ENCODE assay signal across 15 mouse cellular contexts in the genomic region with DNA sequence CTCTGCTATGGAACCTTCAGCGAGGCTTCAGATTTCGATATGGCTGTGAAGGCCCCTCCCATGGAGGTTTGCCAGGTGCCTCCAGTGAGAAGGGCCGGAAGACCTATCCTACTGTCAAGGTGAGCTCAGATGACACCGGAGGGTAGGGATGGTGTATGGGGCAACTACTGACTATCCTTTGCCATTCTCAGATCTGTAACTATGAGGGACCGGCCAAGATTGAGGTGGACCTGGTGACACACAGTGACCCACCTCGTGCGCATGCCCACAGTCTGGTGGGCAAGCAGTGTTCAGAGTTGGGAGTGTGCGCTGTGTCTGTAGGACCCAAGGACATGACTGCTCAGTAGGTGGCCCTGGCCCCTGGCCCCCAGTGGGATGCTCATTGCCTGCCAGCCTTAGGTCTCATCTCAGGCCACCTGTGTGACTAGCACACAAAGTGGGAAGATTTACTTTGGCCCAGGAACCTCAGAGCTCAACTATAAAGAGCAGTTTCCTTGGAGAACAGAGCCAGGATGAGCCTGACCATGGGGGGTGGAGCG. TPM values are rescaled to one million over a fixed set of nuclear protein-coding genes. Genes with fewer than 3 reads are reported as not detected.
A peak's percentile ranks its signal among the peaks of the same experiment; 100 is the strongest.
DNase-seq lines count a peak whose midpoint lies in the region; ATAC-seq and TF ChIP-seq lines count a peak whose summit lies in the region.
"Had no signal": no experiment of that assay in that cellular context is flagged by ENCODE, and none has a peak within 500 bp of the region (broad histone marks: within the 10 kb centered on the region; RNA-seq: fewer than 3 reads in every experiment).

No protein-coding gene starts in this region.

- H3K9ac ChIP-seq in heart, embryonic 16.5 days (ENCODE audit: low read length): no peak overlapping the region
- no peak overlapping the region for H3K9ac ChIP-seq in stomach, embryonic 15.5 days
- H3K9ac ChIP-seq in stomach, postnatal 0 days (ENCODE audit: low read length): no peak overlapping the region

- H3ac ChIP-seq in myocyte (ENCODE audit: control insufficient read depth, insufficient read length): no peak overlapping the region

- peaks cover 8% of the 10 kb centered on the region for H3K79me2 ChIP-seq in myocyte (ENCODE audit: control insufficient read depth, insufficient read depth)

- TF ChIP-seq EP300 in stomach, postnatal 0 days (optimal IDR thresholded peaks at IDR 0.05): no peak

- peaks cover 20% of the 10 kb centered on the region for H3K4me1 ChIP-seq in heart, embryonic 16.5 days (ENCODE audit: control insufficient read depth, insufficient read depth, low read length)
- peaks cover 17% of the 10 kb centered on the region for H3K4me1 ChIP-seq in stomach, embryonic 15.5 days
- no peaks in the 10 kb centered on the region; the same call in 1 of the 2 replicates for H3K4me1 ChIP-seq in stomach, postnatal 0 days (replicated peaks; ENCODE audit: control insufficient read depth, insufficient read depth)

- 0 out of 2 replicates have a peak overlapping the region, but pooled peaks have one; percentile 73 for H3K4me2 ChIP-seq in heart, embryonic 16.5 days (ENCODE audit: low read depth, low read length)
- H3K4me2 ChIP-seq in stomach, embryonic 15.5 days: peak overlapping the region; percentile 85; the same call in 1 of the 2 replicates
- H3K4me2 ChIP-seq in stomach, postnatal 0 days (replicated peaks; ENCODE audit: low read depth): no peak overlapping the region; the same call in 1 of the 2 replicates
- H3K4me2 ChIP-seq in myocyte (ENCODE audit: low read depth): peak overlapping the region; percentile 12

- H3K36me3 ChIP-seq in heart, embryonic 16.5 days (ENCODE audit: control insufficient read depth, insufficient read depth): peaks cover 23% of the 10 kb centered on the region
- peaks cover 22% of the 10 kb centered on the region for H3K36me3 ChIP-seq in stomach, embryonic 15.5 days
- H3K36me3 ChIP-seq in stomach, postnatal 0 days (ENCODE audit: control insufficient read depth, insufficient read depth, low read length): peaks cover 21% of the 10 kb centered on the region
- H3K36me3 ChIP-seq in myocyte (ENCODE audit: control insufficient read depth, insufficient read depth): peaks cover 15% of the 10 kb centered on the region

- no peak for TF ChIP-seq POLR2A in myocyte (IDR thresholded peaks at IDR 0.05; ENCODE audit: insufficient read length, low read depth)

- peak; percentile 40 for DNase-seq in cerebellum, adult 11-12 months
- no peak for DNase-seq in cerebellum, adult 8-10 months
- no peak for DNase-seq in heart, adult 18-20 months
- DNase-seq in stomach, postnatal 0 days (ENCODE audit: low spot score): no peak
- no peak for DNase-seq in right cerebral cortex, postnatal 14 days
- DNase-seq: adrenal gland, postnatal 25 days; layer of hippocampus, adult 9-11 months; left cerebral cortex, postnatal 4 days; lung, embryonic 14.5 days; retina, postnatal 1 day had no signal

- 91% methylated on average over 9 of the region's 9 CpGs for WGBS in heart, embryonic 16.5 days
- 91% methylated on average over 9 of the region's 9 CpGs for WGBS in stomach, embryonic 15.5 days
- WGBS in stomach, postnatal 0 days: 89% methylated on average over 9 of the region's 9 CpGs

- no peak for ATAC-seq in heart, embryonic 16.5 days (replicated peaks; ENCODE audit: extremely low read depth, insufficient read depth, low FRiP score)
- ATAC-seq in stomach, embryonic 15.5 days (ENCODE audit: insufficient read depth, low FRiP score, low read depth): no peak
- ATAC-seq in stomach, postnatal 0 days (ENCODE audit: low FRiP score, low TSS enrichment): no peak
- ATAC-seq: forebrain, embryonic 14.5 days; hindbrain, postnatal 0 days had no signal

- H3K27ac ChIP-seq in heart, embryonic 16.5 days (ENCODE audit: low read length): no peak overlapping the region
- no peak overlapping the region for H3K27ac ChIP-seq in stomach, embryonic 15.5 days
- no peak overlapping the region for H3K27ac ChIP-seq in stomach, postnatal 0 days (replicated peaks)
- H3K27ac ChIP-seq: hindbrain, postnatal 0 days had no signal

- H3K4me3 ChIP-seq in heart, embryonic 16.5 days (ENCODE audit: low read length): no peak overlapping the region
- no peak overlapping the region for H3K4me3 ChIP-seq in stomach, embryonic 15.5 days (replicated peaks)
- H3K4me3 ChIP-seq in stomach, postnatal 0 days (ENCODE audit: low read depth, low read length): no peak overlapping the region
- peak overlapping the region; percentile 95 for H3K4me3 ChIP-seq in myocyte

- no peaks in the 10 kb centered on the region for H3K9me3 ChIP-seq in heart, embryonic 16.5 days (replicated peaks; ENCODE audit: control insufficient read depth, low read length)
- H3K9me3 ChIP-seq in stomach, embryonic 15.5 days: no peaks in the 10 kb centered on the region
- no peaks in the 10 kb centered on the region for H3K9me3 ChIP-seq in stomach, postnatal 0 days (ENCODE audit: control insufficient read depth, low read length)

- no peak for TF ChIP-seq CTCF in stomach, postnatal 0 days (IDR thresholded peaks at IDR 0.05; ENCODE audit: low read depth)

- peaks cover 9% of the 10 kb centered on the region for H3K27me3 ChIP-seq in heart, embryonic 16.5 days (ENCODE audit: control insufficient read depth, insufficient read depth, low read length)
- no peaks in the 10 kb centered on the region; the same call in 1 of the 2 replicates for H3K27me3 ChIP-seq in stomach, embryonic 15.5 days (replicated peaks)
- no peaks in the 10 kb centered on the region for H3K27me3 ChIP-seq in stomach, postnatal 0 days (ENCODE audit: control insufficient read depth, insufficient read depth, low read length)
- no peaks in the 10 kb centered on the region for H3K27me3 ChIP-seq in myocyte (ENCODE audit: control insufficient read depth, insufficient read depth, insufficient read length)

TF ChIP-seq in myocyte, 11 proteins besides CTCF, POLR2A, EP300 and RAD21:
- TF ChIP-seq SRF (IDR thresholded peaks at IDR 0.05; ENCODE audit: control insufficient read depth, insufficient read length, low read depth): no peak
- TF ChIP-seq E2F4 (IDR thresholded peaks at IDR 0.05; ENCODE audit: insufficient read depth): no peak
- no peak for TF ChIP-seq REST (IDR thresholded peaks at IDR 0.05; ENCODE audit: insufficient read depth, insufficient read length)
- TF ChIP-seq CEBPB (IDR thresholded peaks at IDR 0.05; ENCODE audit: insufficient read depth, poor library complexity, severe bottlenecking): no peak
- no peak for TF ChIP-seq USF1 (IDR thresholded peaks at IDR 0.05; ENCODE audit: low read depth)
- TF ChIP-seq TCF12 (IDR thresholded peaks at IDR 0.05; ENCODE audit: insufficient read depth, poor library complexity, severe bottlenecking): no peak
- TF ChIP-seq MYOG (IDR thresholded peaks at IDR 0.05; ENCODE audit: control insufficient read depth in 1 of 3, insufficient read depth in 1 of 3, insufficient read length in 2 of 3, low read depth in 2 of 3): no peak
- TF ChIP-seq POLR2AphosphoS2 (IDR thresholded peaks at IDR 0.05; ENCODE audit: insufficient read length, low read depth): no peak
- TF ChIP-seq MYOD1 (IDR thresholded peaks at IDR 0.05; ENCODE audit: control insufficient read depth in 1 of 3, insufficient read length in 2 of 3, low read depth in 2 of 3): no peak
- TF ChIP-seq MAX (IDR thresholded peaks at IDR 0.05; ENCODE audit: low read depth): no peak
- no peak for TF ChIP-seq TCF3 (IDR thresholded peaks at IDR 0.05; ENCODE audit: insufficient read length, low read depth)

RNA-seq across cellular contexts. Expression of gene Nfkb2, which starts 2.7 kb away (rescaled TPM):
- 13.3 and 14.1 TPM in 2 replicates for polyA plus RNA-seq in heart, embryonic 16.5 days (2015; fragmentation: Nextera tagmentation; extraction: Ambion mirVana)
- total RNA-seq in heart, adult 18-20 months (2021): 10 to 100 TPM; 19.7 to 22.1 TPM
- 10.6 TPM in 2 replicates for polyA plus RNA-seq in stomach, embryonic 15.5 days (2015; fragmentation: Nextera tagmentation; extraction: Ambion mirVana)
- polyA plus RNA-seq in stomach, postnatal 0 days (2015; fragmentation: Nextera tagmentation; extraction: Ambion mirVana): 11.4 and 11.6 TPM in 2 replicates
- polyA plus RNA-seq in myocyte (2012; fragmentation: generic; extraction: Trizol): 67.2 TPM

RNA-seq across cellular contexts. Expression of gene Psd, which starts 20.1 kb away (rescaled TPM):
- polyA plus RNA-seq in heart, embryonic 16.5 days (2015; fragmentation: Nextera tagmentation; extraction: Ambion mirVana): 4.1 and 5.1 TPM in 2 replicates
- under 1 TPM; 0.51 to 0.60 TPM for total RNA-seq in heart, adult 18-20 months (2021)
- polyA plus RNA-seq in stomach, embryonic 15.5 days (2015; fragmentation: Nextera tagmentation; extraction: Ambion mirVana): 52.9 and 54.7 TPM in 2 replicates
- 44.9 and 59.2 TPM in 2 replicates for polyA plus RNA-seq in stomach, postnatal 0 days (2015; fragmentation: Nextera tagmentation; extraction: Ambion mirVana)
- 11.7 TPM for polyA plus RNA-seq in myocyte (2012; fragmentation: generic; extraction: Trizol)

RNA-seq across cellular contexts. Expression of gene Fbxl15, which starts 21.2 kb away (rescaled TPM):
- 11.0 and 12.8 TPM in 2 replicates for polyA plus RNA-seq in heart, embryonic 16.5 days (2015; fragmentation: Nextera tagmentation; extraction: Ambion mirVana)
- 1 to 10 TPM; 6.5 to 6.9 TPM for total RNA-seq in heart, adult 18-20 months (2021)
- 16.7 TPM in 2 replicates for polyA plus RNA-seq in stomach, embryonic 15.5 days (2015; fragmentation: Nextera tagmentation; extraction: Ambion mirVana)
- 13.2 and 14.8 TPM in 2 replicates for polyA plus RNA-seq in stomach, postnatal 0 days (2015; fragmentation: Nextera tagmentation; extraction: Ambion mirVana)
- 15.3 TPM for polyA plus RNA-seq in myocyte (2012; fragmentation: generic; extraction: Trizol)

RNA-seq across cellular contexts. Expression of gene Cuedc2, which starts 31.7 kb away (rescaled TPM):
- polyA plus RNA-seq in heart, embryonic 16.5 days (2015; fragmentation: Nextera tagmentation; extraction: Ambion mirVana): 142 and 150 TPM in 2 replicates
- 10 to 100 TPM; 91.4 to 92.1 TPM for total RNA-seq in heart, adult 18-20 months (2021)
- polyA plus RNA-seq in stomach, embryonic 15.5 days (2015; fragmentation: Nextera tagmentation; extraction: Ambion mirVana): 134 and 137 TPM in 2 replicates
- polyA plus RNA-seq in stomach, postnatal 0 days (2015; fragmentation: Nextera tagmentation; extraction: Ambion mirVana): 75.3 and 77.5 TPM in 2 replicates
- polyA plus RNA-seq in myocyte (2012; fragmentation: generic; extraction: Trizol): 165 TPM

RNA-seq across cellular contexts. Expression of gene Mfsd13a, which starts 34.1 kb away (rescaled TPM):
- polyA plus RNA-seq in heart, embryonic 16.5 days (2015; fragmentation: Nextera tagmentation; extraction: Ambion mirVana): 6.0 TPM in 2 replicates
- total RNA-seq in heart, adult 18-20 months (2021): 1 to 10 TPM; 3.7 to 4.0 TPM
- polyA plus RNA-seq in stomach, embryonic 15.5 days (2015; fragmentation: Nextera tagmentation; extraction: Ambion mirVana): 11.9 and 12.9 TPM in 2 replicates
- polyA plus RNA-seq in stomach, postnatal 0 days (2015; fragmentation: Nextera tagmentation; extraction: Ambion mirVana): 5.3 and 7.7 TPM in 2 replicates
- polyA plus RNA-seq in myocyte (2012; fragmentation: generic; extraction: Trizol): 1.9 TPM
